In genomic region chr1:161180674-161181073, GRCm38 (mm10) we compare ENCODE assay signal across 7 mouse cellular contexts. TPM values are rescaled to one million over a fixed set of nuclear protein-coding genes. Genes with fewer than 3 reads are reported as not detected.
A peak's percentile ranks its signal among the peaks of the same experiment; 100 is the strongest.
DNase-seq lines count a peak whose midpoint lies in the region; ATAC-seq lines count a peak whose summit lies in the region.

No protein-coding gene starts in this region.

- H3K4me3 ChIP-seq in midbrain, embryonic 14.5 days (replicated peaks; ENCODE audit: low read depth, low read length): no peak overlapping the region
- H3K4me3 ChIP-seq in midbrain, embryonic 15.5 days: no peak overlapping the region
- H3K4me3 ChIP-seq in liver, embryonic 11.5 days (ENCODE audit: low read depth, low read length): no peak overlapping the region

- H3K9ac ChIP-seq in midbrain, embryonic 14.5 days (replicated peaks; ENCODE audit: low read length): no peak overlapping the region
- no peak overlapping the region for H3K9ac ChIP-seq in midbrain, embryonic 15.5 days
- H3K9ac ChIP-seq in liver, embryonic 11.5 days (ENCODE audit: low read depth, low read length): no peak overlapping the region

- no peaks in the 10 kb centered on the region for H3K9me3 ChIP-seq in midbrain, embryonic 14.5 days (ENCODE audit: control insufficient read depth, low read length)
- no peaks in the 10 kb centered on the region for H3K9me3 ChIP-seq in midbrain, embryonic 15.5 days
- 0 out of 2 replicates have a peak, but pooled peaks cover 3% of the 10 kb centered on the region for H3K9me3 ChIP-seq in liver, embryonic 11.5 days (ENCODE audit: control insufficient read depth, low read length)

- intact Hi-C loops in heart, postnatal 36 days (cut with DNase I): no loop called here

- peak; percentile 58 for DNase-seq in midbrain, embryonic 14.5 days
- peak; percentile 88 for DNase-seq in R1 (ENCODE audit: low read depth, low spot score)
- DNase-seq in cerebellum, adult 8-10 months: peak; percentile 29
- peak; percentile 23 to 55 for DNase-seq in heart, postnatal 36 days
- peak; percentile 56 for DNase-seq in liver, embryonic 11.5 days (ENCODE audit: low spot score)
- peak; percentile 50 to 58 for DNase-seq in right cerebral cortex, adult 2 months (ENCODE audit: low spot score in 2 of 2)

- WGBS in midbrain, embryonic 14.5 days: 52% methylated on average over 8 of the region's 8 CpGs
- 57% methylated on average over 8 of the region's 8 CpGs for WGBS in midbrain, embryonic 15.5 days
- WGBS in liver, embryonic 11.5 days: 36% methylated on average over 8 of the region's 8 CpGs

- H3K27ac ChIP-seq in midbrain, embryonic 14.5 days (replicated peaks; ENCODE audit: low read depth, low read length): no peak overlapping the region
- no peak overlapping the region for H3K27ac ChIP-seq in midbrain, embryonic 15.5 days
- H3K27ac ChIP-seq in liver, embryonic 11.5 days (ENCODE audit: low read depth, low read length): no peak overlapping the region

- H3K36me3 ChIP-seq in midbrain, embryonic 14.5 days (ENCODE audit: control insufficient read depth, insufficient read depth, low read length): no peaks in the 10 kb centered on the region
- no peaks in the 10 kb centered on the region for H3K36me3 ChIP-seq in midbrain, embryonic 15.5 days (replicated peaks)
- no peaks in the 10 kb centered on the region for H3K36me3 ChIP-seq in liver, embryonic 11.5 days (ENCODE audit: control insufficient read depth, insufficient read depth, low read length)

- no peaks in the 10 kb centered on the region for H3K4me1 ChIP-seq in midbrain, embryonic 14.5 days (ENCODE audit: control insufficient read depth, insufficient read depth, low read length)
- H3K4me1 ChIP-seq in midbrain, embryonic 15.5 days: no peaks in the 10 kb centered on the region
- H3K4me1 ChIP-seq in liver, embryonic 11.5 days (replicated peaks; ENCODE audit: control insufficient read depth, insufficient read depth, low read length): no peaks in the 10 kb centered on the region

- no peak for ATAC-seq in midbrain, embryonic 14.5 days (ENCODE audit: low FRiP score, low TSS enrichment)
- ATAC-seq in midbrain, embryonic 15.5 days (replicated peaks): no peak
- ATAC-seq in liver, embryonic 11.5 days (replicated peaks; ENCODE audit: low FRiP score): no peak; the same call in 1 of the 2 replicates

- H3K27me3 ChIP-seq in midbrain, embryonic 14.5 days (ENCODE audit: control insufficient read depth, insufficient read depth, low read length): no peaks in the 10 kb centered on the region
- no peaks in the 10 kb centered on the region for H3K27me3 ChIP-seq in midbrain, embryonic 15.5 days (replicated peaks)
- H3K27me3 ChIP-seq in liver, embryonic 11.5 days (replicated peaks; ENCODE audit: control insufficient read depth, insufficient read depth, low read length): no peaks in the 10 kb centered on the region

- no peak overlapping the region for H3K4me2 ChIP-seq in midbrain, embryonic 14.5 days (ENCODE audit: low read length)
- no peak overlapping the region for H3K4me2 ChIP-seq in midbrain, embryonic 15.5 days
- no peak overlapping the region for H3K4me2 ChIP-seq in liver, embryonic 11.5 days

RNA-seq across cellular contexts. Expression of gene Tex50, which starts 21.6 kb away (rescaled TPM):
- 0.43 and 0.47 TPM in 2 replicates for polyA plus RNA-seq in midbrain, embryonic 14.5 days (2014; fragmentation: Nextera tagmentation; extraction: Ambion mirVana)
- polyA plus RNA-seq in midbrain, embryonic 15.5 days (2015; fragmentation: Nextera tagmentation; extraction: Ambion mirVana): 1.0 and 1.3 TPM in 2 replicates
- total RNA-seq in heart, postnatal 36 days (2021): not detected
- not detected in 2 replicates for polyA plus RNA-seq in liver, embryonic 11.5 days (2014; fragmentation: Nextera tagmentation; extraction: Ambion mirVana)

RNA-seq across cellular contexts. Expression of gene Ankrd45, which starts 38.2 kb away (rescaled TPM):
- polyA plus RNA-seq in midbrain, embryonic 14.5 days (2014; fragmentation: Nextera tagmentation; extraction: Ambion mirVana): 25.4 and 29.4 TPM in 2 replicates
- 25.7 and 27.1 TPM in 2 replicates for polyA plus RNA-seq in midbrain, embryonic 15.5 days (2015; fragmentation: Nextera tagmentation; extraction: Ambion mirVana)
- 1 to 10 TPM; 2.3 to 2.8 TPM for total RNA-seq in heart, postnatal 36 days (2021)
- polyA plus RNA-seq in liver, embryonic 11.5 days (2014; fragmentation: Nextera tagmentation; extraction: Ambion mirVana): 0.53 and 0.74 TPM in 2 replicates

RNA-seq across cellular contexts. Expression of gene Klhl20, which starts 49.4 kb away (rescaled TPM):
- polyA plus RNA-seq in midbrain, embryonic 14.5 days (2014; fragmentation: Nextera tagmentation; extraction: Ambion mirVana): 15.5 and 22.4 TPM in 2 replicates
- polyA plus RNA-seq in midbrain, embryonic 15.5 days (2015; fragmentation: Nextera tagmentation; extraction: Ambion mirVana): 16.1 and 18.1 TPM in 2 replicates
- 10 to 100 TPM in 1 of 2 experiments, 1 to 10 TPM in 1; 9.7 to 12.2 TPM for total RNA-seq in heart, postnatal 36 days (2021)
- 14.6 and 16.0 TPM in 2 replicates for polyA plus RNA-seq in liver, embryonic 11.5 days (2014; fragmentation: Nextera tagmentation; extraction: Ambion mirVana)

Comparison
In these comparisons a context has a peak if more than half of its experiments do, and no peak if none do; other contexts are left out.
1. DNase-seq: peak in every context shown above with its lines; median percentile 88 in R1; 58 in midbrain, embryonic 14.5 days; 56 in liver, embryonic 11.5 days; 54 in right cerebral cortex, adult 2 months; 39 in heart, postnatal 36 days; 29 in cerebellum, adult 8-10 months.
2. RNA of gene Ankrd45, which starts 38.2 kb away (polyA plus RNA-seq): 25.7 to 27.1 TPM in midbrain, embryonic 15.5 days and 25.4 to 29.4 TPM in midbrain, embryonic 14.5 days; 0.53 to 0.74 TPM in liver, embryonic 11.5 days; every median in the first group is over 10 times any median in the second.